Mouse (Mus musculus) cerebellum, postnatal 14 days (tissue): ENCODE measurements around the gene Negr1.
"Not testable (repeated sequence)": the region's sequence is repeated elsewhere in the genome, so short reads cannot be mapped to it uniquely, and the experiment has no call there.

Source experiments
- DNase-seq, 2 experiments: peaks; one replicate each; pipeline ENCODE4 v3.0.0; 2021; ENCODE audit warnings: mixed read lengths in 2 of 2

Gene Negr1

DNA sequence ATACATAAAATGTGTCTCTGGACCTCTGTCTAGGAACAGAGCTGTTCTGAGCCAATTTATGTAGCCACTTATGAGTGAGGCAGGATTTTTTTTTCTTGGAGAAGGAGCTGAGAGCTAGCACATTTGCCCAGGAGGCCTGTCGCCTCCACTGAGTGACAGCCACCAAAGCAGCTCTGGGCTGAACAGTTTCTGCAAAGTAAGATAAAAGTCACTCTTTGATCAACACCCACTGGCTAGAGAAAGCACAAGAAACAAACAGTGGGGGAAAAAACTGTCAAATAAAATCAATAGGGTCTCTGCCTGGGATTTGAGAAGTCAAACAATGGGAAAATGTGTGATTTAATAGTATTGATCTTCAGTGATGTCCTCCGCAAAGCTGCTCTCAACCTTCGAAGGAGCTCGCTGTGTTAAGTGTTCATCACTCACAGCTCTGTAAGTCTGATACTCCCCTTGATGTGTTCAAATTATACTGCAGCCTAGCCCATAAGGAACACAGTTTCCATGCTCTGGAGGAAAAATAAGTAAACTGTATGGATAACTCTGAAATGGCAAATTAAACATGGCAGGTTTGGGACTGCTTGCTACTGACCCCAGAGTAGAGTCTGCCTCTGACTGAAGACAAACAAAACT lies 470.0 kb downstream of the Negr1 start:
- no peak for DNase-seq

DNA sequence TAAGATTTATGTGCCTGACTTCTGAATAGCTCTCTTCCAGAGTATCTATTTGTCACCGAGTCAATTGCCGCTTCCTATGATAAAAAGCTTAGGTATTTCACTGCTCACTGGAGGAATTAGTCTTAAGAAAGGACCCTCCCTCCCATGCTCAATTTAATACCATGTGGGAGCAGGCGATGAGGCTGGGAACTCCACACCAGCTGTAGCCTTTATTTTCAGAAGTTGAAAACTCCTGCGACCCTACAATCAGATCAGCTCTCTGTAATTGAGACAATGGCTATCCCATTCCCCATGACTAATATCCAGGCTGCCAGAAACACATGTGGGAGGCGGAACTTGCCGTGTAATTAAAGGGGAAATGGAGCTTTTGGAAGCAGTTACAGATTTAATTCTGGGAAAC lies 474.4 kb downstream of the Negr1 start:
- DNase-seq: no peak

DNA sequence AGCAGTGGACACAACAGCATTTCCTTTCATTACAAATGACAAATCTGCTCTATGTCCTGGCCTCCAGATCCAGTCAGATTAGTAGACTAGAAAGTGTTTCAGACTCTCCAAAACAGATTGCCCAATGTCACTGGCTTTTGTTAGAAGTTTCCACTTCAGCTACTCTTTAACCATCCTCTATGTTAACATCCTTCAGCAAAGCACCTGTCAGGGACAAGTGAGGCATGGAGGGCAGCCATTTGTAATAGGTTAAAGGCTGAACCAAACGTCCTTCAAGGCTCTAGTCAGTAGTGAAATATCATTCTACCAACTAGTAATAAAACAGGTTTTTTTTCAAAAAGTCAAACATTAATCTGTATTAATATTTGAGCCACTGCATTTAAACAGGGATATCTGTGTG lies 475.0 kb downstream of the Negr1 start:
- no peak for DNase-seq

DNA sequence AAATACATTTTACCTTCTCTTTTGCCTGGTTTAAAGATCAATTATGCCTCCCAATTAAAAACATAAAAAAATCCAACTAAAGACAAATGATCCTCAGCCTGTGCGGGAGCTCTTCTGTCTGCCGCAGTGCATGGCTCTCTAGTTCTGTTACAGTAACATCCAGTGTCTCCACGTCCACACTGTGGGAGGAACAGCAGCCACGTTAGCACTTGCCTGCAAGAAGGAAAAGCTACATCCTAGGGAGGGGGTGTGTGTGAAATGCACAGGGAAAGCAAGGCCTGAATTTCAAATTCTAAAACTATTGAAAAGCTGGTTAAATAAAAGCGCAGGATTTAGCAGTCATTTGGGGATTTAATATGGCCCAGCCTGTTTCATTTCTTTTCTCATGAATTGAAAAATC lies 479.0 kb downstream of the Negr1 start:
- no peak for DNase-seq

GRCm38 (mm10) chr3:157044565-157044964 lies 483.0 kb downstream of the Negr1 start:
- peak; percentile 51 to 66 for DNase-seq

- DNase-seq: not testable (repeated sequence)
Measured at GRCm38 (mm10) chr3:157064438-157064837, 502.8 kb downstream of the Negr1 start.

DNA sequence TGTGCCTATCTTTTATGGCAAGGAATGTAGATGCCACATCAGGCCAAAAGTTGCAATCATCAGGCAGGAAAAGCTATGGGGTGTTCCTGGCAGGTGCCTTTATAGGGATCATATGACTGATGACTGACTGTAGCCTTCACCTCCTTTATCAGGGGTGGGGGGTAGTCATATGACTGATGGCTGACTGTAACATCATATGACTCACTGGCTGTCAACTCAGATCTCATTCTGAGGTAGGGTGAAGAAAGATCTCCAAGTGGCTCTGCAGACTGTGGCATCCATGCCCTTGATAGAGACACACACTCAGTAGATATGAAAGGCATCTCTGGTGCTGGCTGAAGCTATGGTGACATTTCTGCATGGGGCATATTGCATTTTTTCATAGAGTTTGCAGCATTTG lies 504.7 kb downstream of the Negr1 start:
- DNase-seq: no peak

GRCm38 (mm10) chr3:157079250-157079965 lies 517.8 kb downstream of the Negr1 start:
- DNase-seq: no peak

DNA sequence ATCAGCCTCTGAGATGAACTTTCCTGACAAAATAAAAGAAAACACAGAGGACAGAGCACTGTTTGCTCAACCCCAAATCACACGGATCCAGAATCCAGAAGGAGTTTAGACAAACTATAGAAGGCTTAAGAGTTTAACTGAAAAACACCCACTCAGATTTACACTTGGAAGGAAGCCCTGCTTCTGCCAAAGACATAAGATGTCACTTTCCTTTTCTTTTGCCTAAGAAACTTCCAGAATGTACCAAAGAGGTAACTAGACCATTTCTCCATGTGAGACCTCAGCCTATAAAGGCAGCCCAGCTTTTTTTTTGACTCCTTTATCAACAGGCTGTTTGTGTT lies 518.3 kb downstream of the Negr1 start:
- DNase-seq: no peak

- no peak for DNase-seq
Measured at GRCm38 (mm10) chr3:157080585-157080984, 519.0 kb downstream of the Negr1 start.

GRCm38 (mm10) chr3:157082808-157083784 lies 521.5 kb downstream of the Negr1 start:
- no peak for DNase-seq

GRCm38 (mm10) chr3:157085180-157085579 lies 523.6 kb downstream of the Negr1 start:
- DNase-seq: peak; percentile 74 to 83

DNA sequence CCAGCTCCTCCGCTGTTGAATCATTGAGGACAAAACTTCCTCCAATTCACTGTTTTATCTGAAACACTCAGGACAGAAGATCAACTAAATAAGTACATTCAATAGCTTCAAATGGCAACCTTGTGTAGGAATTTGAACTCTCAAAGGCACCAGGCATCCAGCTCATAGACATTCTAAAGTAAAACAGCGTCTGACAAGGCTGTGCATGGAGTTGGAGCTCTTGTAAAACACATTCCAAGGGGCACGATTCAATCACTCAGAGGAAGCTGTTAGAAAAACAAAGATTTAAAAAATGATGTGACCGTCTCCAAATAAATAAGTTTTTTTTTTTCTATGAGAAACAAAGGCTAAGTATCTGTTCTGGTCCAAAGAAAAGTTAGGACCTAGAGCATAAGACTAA lies 528.5 kb downstream of the Negr1 start:
- no peak for DNase-seq

GRCm38 (mm10) chr3:157096284-157096683 lies 534.7 kb downstream of the Negr1 start:
- DNase-seq: no peak

DNA sequence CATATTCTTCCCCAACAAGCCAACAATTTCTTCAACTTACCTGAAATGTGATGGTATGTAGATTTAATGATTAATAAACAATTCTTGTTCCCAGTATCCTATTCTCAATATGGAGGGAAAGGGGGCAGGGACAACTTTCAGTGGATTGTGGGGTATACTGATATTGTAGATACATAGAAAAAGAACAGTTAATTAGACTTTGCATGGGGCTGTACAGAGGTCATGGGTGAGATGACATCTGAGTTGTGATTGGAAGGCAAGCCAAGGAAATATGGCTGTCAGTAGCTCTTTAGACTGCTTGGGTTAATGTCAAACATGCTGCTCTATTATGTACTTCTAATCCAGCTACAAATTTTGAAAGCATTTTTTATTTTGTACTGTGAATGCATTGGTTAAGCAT lies 535.9 kb downstream of the Negr1 start:
- no peak for DNase-seq

DNA sequence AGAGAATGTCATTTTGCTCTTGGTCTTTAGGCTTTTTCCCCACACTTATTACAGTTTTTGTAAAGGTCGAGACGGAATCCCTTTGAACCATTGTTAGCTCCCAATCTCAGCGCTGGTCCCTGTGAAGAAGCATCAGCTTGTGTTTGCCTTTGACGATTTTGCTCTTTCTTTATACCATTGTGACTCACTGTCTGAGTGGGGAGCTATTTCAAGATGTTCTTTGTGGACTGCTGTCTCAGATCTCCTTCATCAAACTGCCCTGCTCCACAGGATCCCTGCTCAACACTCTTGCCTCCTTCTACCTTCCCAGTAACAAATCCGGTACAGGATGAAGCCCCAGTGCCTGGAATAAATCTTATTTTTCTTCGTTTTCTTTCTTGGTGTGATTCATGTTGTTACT lies 536.8 kb downstream of the Negr1 start:
- DNase-seq: no peak

- DNase-seq: no peak
Measured at GRCm38 (mm10) chr3:157104866-157105579, 543.4 kb downstream of the Negr1 start.

DNA sequence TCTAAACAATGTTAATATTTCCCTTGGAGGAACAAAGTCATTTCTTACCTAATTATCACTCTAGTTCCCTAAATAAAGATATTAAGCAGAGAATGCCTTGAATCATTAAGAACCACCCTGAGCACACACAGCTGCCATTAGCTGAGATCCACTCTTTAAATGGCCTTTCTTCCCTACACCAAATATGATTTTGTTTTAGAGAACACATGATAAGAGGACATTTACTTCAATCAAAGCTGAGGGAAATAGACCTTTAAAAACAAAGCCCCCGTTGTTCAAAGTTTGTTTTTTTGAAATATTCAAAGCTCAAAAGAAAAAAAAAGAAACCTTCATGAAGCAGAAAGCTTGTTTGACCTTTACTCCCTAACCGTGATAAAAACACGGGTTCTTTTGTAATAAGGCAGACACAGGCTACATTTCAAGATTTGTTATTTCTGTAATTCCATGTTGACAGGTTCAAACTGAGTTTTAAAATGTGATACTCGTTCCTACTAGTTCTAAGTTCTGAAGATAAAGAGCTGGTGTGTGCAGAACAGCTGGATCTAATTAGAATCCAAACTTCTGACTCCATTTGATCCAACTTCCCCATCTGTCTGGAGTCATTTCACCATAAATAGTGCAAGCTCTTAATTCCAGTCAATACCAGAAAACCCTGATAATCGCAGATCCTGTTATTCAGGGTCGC lies 544.1 kb downstream of the Negr1 start:
- DNase-seq: no peak

DNA sequence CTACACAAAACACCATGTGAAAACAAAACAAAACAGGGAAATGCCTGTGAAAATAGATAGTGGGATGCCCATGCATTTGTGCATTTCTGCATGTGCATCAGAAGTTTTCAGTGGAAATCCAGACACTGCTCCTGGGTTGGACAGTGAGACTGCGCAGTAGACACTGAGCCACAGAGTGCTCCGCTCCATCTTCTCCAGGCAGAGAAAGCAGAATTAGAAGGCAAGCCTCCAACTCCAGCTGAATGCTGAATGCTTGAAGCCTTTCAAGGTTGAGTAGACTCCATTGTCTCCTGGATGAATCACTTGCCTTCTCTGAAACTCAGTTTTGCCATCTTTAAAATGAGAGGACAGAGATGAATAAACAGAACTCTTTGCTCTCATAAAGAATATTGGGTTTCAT lies 546.6 kb downstream of the Negr1 start:
- no peak for DNase-seq

GRCm38 (mm10) chr3:157109308-157109707 lies 547.7 kb downstream of the Negr1 start:
- peak; percentile 80 to 85 for DNase-seq

GRCm38 (mm10) chr3:157115105-157115760 lies 553.6 kb downstream of the Negr1 start:
- DNase-seq: peak; percentile 56 to 60

DNA sequence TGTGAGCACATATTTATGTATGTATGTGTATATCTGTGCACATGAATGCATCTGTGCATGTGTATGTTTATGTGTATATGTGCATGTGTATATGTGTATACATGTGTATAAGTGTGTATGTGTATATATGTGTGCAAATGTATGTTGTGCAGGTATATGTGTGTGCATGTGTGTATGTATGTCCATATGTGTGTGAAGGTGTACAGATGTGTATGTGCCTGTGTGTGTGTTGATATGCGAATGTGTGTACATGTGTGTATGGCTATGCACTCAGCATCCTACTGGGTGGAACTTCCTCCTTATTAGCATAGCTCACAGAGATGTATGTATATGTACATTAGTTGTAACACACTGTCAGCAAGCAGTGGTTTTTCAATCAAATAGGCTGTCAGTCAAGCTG lies 554.4 kb downstream of the Negr1 start:
- no peak for DNase-seq
